Mouse (Mus musculus): Measurements from ENCODE around the gene Prmt7. TPM values are rescaled to one million over a fixed set of nuclear protein-coding genes. Genes with fewer than 3 reads are reported as not detected.

Prmt7 gene
- 36.5 TPM for polyA plus RNA-seq (2017; shearing (Covaris generic))

DNA sequence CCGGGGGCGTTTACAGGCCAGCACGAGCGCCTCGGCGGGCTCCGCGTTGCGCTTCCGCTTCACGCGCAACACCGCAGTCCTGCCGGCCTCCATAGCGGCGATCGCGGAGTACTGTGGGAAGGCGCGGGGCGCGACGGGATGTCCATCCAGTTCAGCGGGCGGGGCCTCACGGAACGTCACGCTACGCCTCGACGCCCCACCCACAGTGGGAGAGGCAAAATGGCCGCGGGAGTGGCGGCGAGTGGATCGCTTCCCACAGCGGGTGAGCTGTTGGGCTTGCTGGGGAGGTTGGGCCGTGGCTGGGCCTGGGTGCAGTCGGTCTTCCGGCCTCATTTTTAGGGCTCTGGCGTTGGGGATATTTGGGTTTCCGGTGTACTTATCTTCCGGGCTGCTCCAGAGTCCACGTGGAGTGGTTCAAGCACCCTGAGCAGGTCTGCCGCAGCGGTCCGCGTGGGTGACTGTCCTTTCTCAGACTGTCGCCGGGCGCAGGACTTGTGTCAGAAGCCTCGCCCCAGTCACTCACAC, at the start of gene Prmt7, which contains the start of gene Slc7a6os:
Prmt7 (plus strand) TSS at position 116 of the 525 bp plus-strand sequence.
Slc7a6os (minus strand) TSS at position 115 of the 525 bp plus-strand sequence.

DNA sequence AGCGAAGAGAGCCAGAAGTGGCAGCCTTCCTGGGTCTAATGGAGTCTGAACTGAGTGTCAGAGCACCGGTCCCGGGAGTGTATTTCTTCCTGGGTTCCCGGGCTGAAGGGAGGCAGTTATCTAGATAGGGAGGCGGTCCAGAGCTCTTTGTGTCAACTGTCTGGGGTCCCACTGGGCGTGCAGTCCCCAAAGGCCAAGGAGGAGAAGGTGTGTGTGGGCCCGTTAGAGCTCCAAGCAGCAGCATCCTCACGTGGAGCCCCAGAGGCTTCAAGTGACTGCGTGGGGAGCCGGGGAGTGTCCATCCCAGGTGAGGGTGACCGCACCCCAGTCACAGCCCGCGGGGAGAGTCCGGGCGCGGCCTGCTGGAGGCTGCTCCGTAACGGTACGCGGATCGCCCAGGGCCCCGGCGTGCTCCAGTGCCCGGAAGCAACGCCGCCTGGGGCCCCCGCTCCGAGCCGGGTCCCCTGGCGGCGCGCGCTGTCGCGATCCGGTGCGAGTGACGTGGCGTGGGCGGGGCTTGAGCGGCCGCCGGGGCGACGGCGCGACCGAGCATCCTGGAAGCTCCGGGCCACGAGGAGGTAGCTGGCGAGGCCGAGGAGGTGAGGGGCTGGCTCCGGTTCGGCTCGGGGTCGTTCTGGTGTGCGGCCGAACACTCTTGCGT, 42.2 kb upstream of the Prmt7 start, which contains the start of gene Slc7a6:
Slc7a6 (plus strand) TSS at position 502 of the 661 bp plus-strand sequence.

Other genes with a start within 250 kb of the Prmt7 start
- 13.3 TPM for gene Slc12a4, start 244.8 kb upstream of the Prmt7 start, polyA plus RNA-seq (2017; shearing (Covaris generic))
- not detected for gene Dpep3, start 231.5 kb upstream of the Prmt7 start, polyA plus RNA-seq (2017; shearing (Covaris generic))
- gene Dus2, start 219.6 kb upstream of the Prmt7 start, polyA plus RNA-seq (2017; shearing (Covaris generic)), result 34.1 TPM
- gene Dpep2nb, start 205.0 kb upstream of the Prmt7 start, polyA plus RNA-seq (2017; shearing (Covaris generic)), result not detected
- gene Ddx28, start 199.1 kb upstream of the Prmt7 start, polyA plus RNA-seq (2017; shearing (Covaris generic)), result 9.8 TPM
- gene Nfatc3, start 152.1 kb upstream of the Prmt7 start, polyA plus RNA-seq (2017; shearing (Covaris generic)), result 51.8 TPM
- gene Esrp2, start 74.0 kb upstream of the Prmt7 start, polyA plus RNA-seq (2017; shearing (Covaris generic)), result 2.9 TPM
- gene Pla2g15, start 60.5 kb upstream of the Prmt7 start, polyA plus RNA-seq (2017; shearing (Covaris generic)), result 14.3 TPM
- 43.4 TPM for gene Slc7a6, start 42.1 kb upstream of the Prmt7 start, polyA plus RNA-seq (2017; shearing (Covaris generic))
- 43.9 TPM for gene Slc7a6os, start within 50 bp of the Prmt7 start, polyA plus RNA-seq (2017; shearing (Covaris generic))
- gene Smpd3, start 127.1 kb downstream of the Prmt7 start, polyA plus RNA-seq (2017; shearing (Covaris generic)), result not detected
- 6.4 TPM for gene Zfp90, start 204.4 kb downstream of the Prmt7 start, polyA plus RNA-seq (2017; shearing (Covaris generic))